Comparison of ENCODE assay signal across 12 mouse cellular contexts in genomic region chr1:159773671-159774070, GRCm38 (mm10).
A peak's percentile ranks its signal among the peaks of the same experiment; 100 is the strongest.
DNase-seq lines count a peak whose midpoint lies in the region; ATAC-seq lines count a peak whose summit lies in the region.
"Had no signal": no experiment of that assay in that cellular context is flagged by ENCODE, and none has a peak within 500 bp of the region (broad histone marks: within the 10 kb centered on the region; RNA-seq: fewer than 3 reads in every experiment).

No protein-coding gene starts in this region.

- peak; percentile 48 for DNase-seq in layer of hippocampus, adult 11-12 months (ENCODE audit: low spot score)
- DNase-seq in layer of hippocampus, adult 9-10 months (ENCODE audit: low spot score) = no peak
- DNase-seq in frontal cortex, adult 2 months (ENCODE audit: extremely low spot score in 1 of 2, low spot score in 1 of 2) = peak; percentile 82 to 85
- DNase-seq in left cerebral cortex, adult 11 months (ENCODE audit: low spot score) = peak; percentile 75
- DNase-seq in right cerebral cortex, adult 2 months (ENCODE audit: low spot score in 2 of 2) = peak; percentile 79 to 81
- DNase-seq: cerebellum, postnatal 25 days; kidney, adult 9 months; lung, embryonic 14.5 days had no signal

- ATAC-seq in erythroid progenitor cell, adult 5-6 weeks (replicated peaks; ENCODE audit: low FRiP score, poor library complexity, severe bottlenecking) = no peak
- no peak for ATAC-seq in megakaryocyte, adult 5-6 weeks (ENCODE audit: poor library complexity, severe bottlenecking)
- ATAC-seq: activated CD4-positive, CD25-positive, alpha-beta regulatory T cell, adult 4 months; forebrain, embryonic 16.5 days had no signal
